Mouse (Mus musculus) kidney, postnatal 0 days (tissue): ENCODE results near the gene Map3k3. TPM values are rescaled to one million over a fixed set of nuclear protein-coding genes. Genes with fewer than 3 reads are reported as not detected.
A peak's percentile ranks its signal among the peaks of the same experiment; 100 is the strongest.
"Not testable (repeated sequence)": the region's sequence is repeated elsewhere in the genome, so short reads cannot be mapped to it uniquely, and the experiment has no call there.

ENCODE experiments used
- ATAC-seq: fragments of 200-750 bp; cut with Nextera tagmentation; replicated peaks from 2 replicates; pipeline ENCODE4 v1.8.0; 2017; ENCODE audit warnings: low read depth, moderate number of reproducible peaks, moderate TSS enrichment, moderate library complexity; ENCODE audit not compliant: low FRiP score
- DNase-seq: peaks from one replicate; pipeline ENCODE4 v3.0.0-alpha.2; 2016; ENCODE audit warnings: low spot score
- H3K27ac ChIP-seq: fragments of 300-500 bp; sonication (generic); 2 replicates; pipeline ENCODE4 v1.5.1; 2014; ENCODE audit warnings: mild to moderate bottlenecking
- H3K27me3 ChIP-seq: fragments of 300-500 bp; sonication (generic); 2 replicates; pipeline ENCODE4 v1.6.1; 2014; ENCODE audit warnings: low read length, mixed read lengths; ENCODE audit not compliant: insufficient read depth
- H3K36me3 ChIP-seq: fragments of 300-500 bp; sonication (generic); 2 replicates; pipeline ENCODE4 v1.6.1; 2014; ENCODE audit warnings: low read length, mixed read lengths; ENCODE audit not compliant: insufficient read depth
- H3K4me1 ChIP-seq: fragments of 300-500 bp; sonication (generic); replicated peaks from 2 replicates; pipeline ENCODE4 v1.6.1; 2014; ENCODE audit warnings: antibody characterized with exemption, low read length, mixed read lengths; ENCODE audit not compliant: insufficient read depth
- H3K4me2 ChIP-seq: fragments of 300-500 bp; sonication (generic); 2 replicates; pipeline ENCODE4 v1.6.1; 2014; ENCODE audit warnings: mild to moderate bottlenecking, low read length, moderate library complexity, mixed read lengths
- H3K4me3 ChIP-seq: fragments of 300-500 bp; sonication (generic); replicated peaks from 2 replicates; pipeline ENCODE4 v1.5.1; 2014; ENCODE audit warnings: low read depth, low read length
- H3K9ac ChIP-seq: fragments of 300-500 bp; sonication (generic); 2 replicates; pipeline ENCODE4 v1.6.1; 2014; ENCODE audit warnings: low read depth, low read length
- H3K9me3 ChIP-seq: fragments of 300-500 bp; sonication (generic); replicated peaks from 2 replicates; pipeline ENCODE4 v1.6.1; 2016; ENCODE audit warnings: low read length, inconsistent platforms, mixed read lengths
- CTCF ChIP-seq: IDR thresholded peaks from 2 replicates; pipeline ENCODE4 v1.5.1; 2016; ENCODE audit warnings: antibody characterized with exemption, low read depth, mild to moderate bottlenecking, moderate library complexity
- WGBS: fragments of 180-500 bp; shearing (Covaris S2); extraction: QIAGEN DNeasy Blood & Tissue Kit; methylation state at CpG from one replicate; pipeline ENCODE4 v1.1.7; 2014; 5-methylcytosine and 5-hydroxymethylcytosine counted together
- polyA plus RNA-seq: library from polyadenylated mRNA; unstranded; fragments of >200 nt; fragmentation: Nextera tagmentation; extraction: Ambion mirVana; gene quantifications from 2 replicates; pipeline ENCODE4 v1.2.1, GENCODE M21; 2015

The Map3k3 gene
- polyA plus RNA-seq, 1 experiment from 2014 or later = 20.5 TPM

- no peak; the same call in 1 of the 2 replicates for TF ChIP-seq CTCF
- Histone ChIP-seq H3K9me3 (no peaks in the 10 kb centered on the region), H3K4me3 (peak overlapping the region; percentile 66), H3K27ac (peak overlapping the region; percentile 90), H3K4me1 (no peaks in the 10 kb centered on the region; the same call in 1 of the 2 replicates), H3K36me3 (0 out of 2 replicates have a peak, but pooled peaks cover 10% of the 10 kb centered on the region), H3K4me2 (peak overlapping the region; percentile 80), H3K27me3 (no peaks in the 10 kb centered on the region), H3K9ac (peak overlapping the region; percentile 70)
- peak; percentile 95 for ATAC-seq
- under 1% methylated on average over 43 of the region's 44 CpGs for WGBS
- DNase-seq = peak; percentile 99
These were observed 109.2 kb downstream of the Map3k3 start for GRCm38 (mm10) chr11:106193371-106194154.

GRCm38 (mm10) chr11:106194155-106194541 is 109.7 kb downstream of the Map3k3 start:
- Histone ChIP-seq H3K27ac (peak overlapping the region; percentile 88), H3K4me2 (peak overlapping the region; percentile 80), H3K4me3 (peak overlapping the region; percentile 66), H3K9ac (peak overlapping the region; percentile 49), H3K9me3 (no peaks in the 10 kb centered on the region), H3K36me3 (0 out of 2 replicates have a peak, but pooled peaks cover 10% of the 10 kb centered on the region), H3K4me1 (no peaks in the 10 kb centered on the region; the same call in 1 of the 2 replicates), H3K27me3 (no peaks in the 10 kb centered on the region)
- no peak for TF ChIP-seq CTCF
- no peak for ATAC-seq
- no peak for DNase-seq
- WGBS = 24% methylated on average over 3 of the region's 3 CpGs

DNA sequence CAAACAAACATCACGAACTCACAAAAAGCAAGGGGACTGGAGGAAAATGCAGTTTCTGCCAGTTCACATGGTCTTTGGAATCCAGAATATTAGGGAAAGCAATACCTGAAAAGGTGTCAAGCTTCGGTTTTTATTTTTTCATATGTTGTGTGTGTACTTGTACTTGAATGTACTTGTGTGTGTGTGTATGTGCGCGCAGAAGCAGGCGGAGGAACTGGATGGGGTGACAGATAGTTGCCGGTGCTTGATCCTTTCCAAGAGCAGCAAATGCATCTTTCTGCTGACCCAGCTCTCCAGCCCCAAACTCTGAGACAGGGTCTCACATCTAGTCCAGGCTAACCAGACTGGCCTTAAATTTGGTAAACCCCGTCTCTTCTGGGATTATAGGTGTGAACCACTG is 110.5 kb downstream of the Map3k3 start:
- no peak overlapping the region for H3K9ac ChIP-seq
- WGBS = 94% methylated on average over 7 of the region's 7 CpGs
- H3K9me3 ChIP-seq = no peaks in the 10 kb centered on the region
- no peaks in the 10 kb centered on the region; the same call in 1 of the 2 replicates for H3K4me1 ChIP-seq
- no peak for ATAC-seq
- no peak overlapping the region for H3K4me2 ChIP-seq
- no peak for DNase-seq
- no peaks in the 10 kb centered on the region for H3K27me3 ChIP-seq
- no peak overlapping the region for H3K27ac ChIP-seq
- H3K4me3 ChIP-seq = no peak overlapping the region
- TF ChIP-seq CTCF = no peak
- 0 out of 2 replicates have a peak, but pooled peaks cover 10% of the 10 kb centered on the region for H3K36me3 ChIP-seq

GRCm38 (mm10) chr11:106195341-106195740 is 110.9 kb downstream of the Map3k3 start:
- H3K9ac ChIP-seq = no peak overlapping the region
- 0 out of 2 replicates have a peak, but pooled peaks cover 12% of the 10 kb centered on the region for H3K36me3 ChIP-seq
- H3K27ac ChIP-seq = no peak overlapping the region
- H3K9me3 ChIP-seq = no peaks in the 10 kb centered on the region
- no peak overlapping the region for H3K4me2 ChIP-seq
- H3K4me1 ChIP-seq = no peaks in the 10 kb centered on the region; the same call in 1 of the 2 replicates
- DNase-seq (no peak), ATAC-seq (no peak)
- no peaks in the 10 kb centered on the region for H3K27me3 ChIP-seq
- no peak for TF ChIP-seq CTCF
- no peak overlapping the region for H3K4me3 ChIP-seq

DNA sequence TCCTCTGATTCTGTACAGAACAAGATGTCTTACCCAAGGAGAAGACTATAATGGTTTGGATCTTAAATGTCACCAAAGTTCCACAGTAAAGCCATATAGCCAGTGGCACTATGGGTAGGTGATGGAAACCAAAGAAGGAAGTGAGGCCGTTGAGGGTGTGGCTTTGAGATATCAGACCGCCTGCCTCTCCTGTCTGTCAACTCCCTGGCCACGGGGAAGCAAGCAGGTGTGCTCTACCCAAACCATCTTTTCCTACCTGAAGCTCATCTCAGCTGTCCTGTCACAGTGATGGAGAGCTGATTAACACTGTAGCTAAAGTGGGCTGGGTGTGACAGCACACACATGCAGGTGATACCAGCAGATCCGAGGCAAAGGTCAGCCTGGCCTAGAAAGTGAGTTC is 113.9 kb downstream of the Map3k3 start:
- no peak overlapping the region for H3K27ac ChIP-seq
- H3K4me2 ChIP-seq = no peak overlapping the region
- no peak overlapping the region for H3K9ac ChIP-seq
- ATAC-seq (no peak), DNase-seq (no peak)
- TF ChIP-seq CTCF = no peak
- H3K9me3 ChIP-seq = no peaks in the 10 kb centered on the region
- no peaks in the 10 kb centered on the region; the same call in 1 of the 2 replicates for H3K4me1 ChIP-seq
- H3K36me3 ChIP-seq = peaks cover 21% of the 10 kb centered on the region; the same call in 1 of the 2 replicates
- no peak overlapping the region for H3K4me3 ChIP-seq
- H3K27me3 ChIP-seq = no peaks in the 10 kb centered on the region
- 92% methylated on average over 4 of the region's 4 CpGs for WGBS

GRCm38 (mm10) chr11:106199997-106200396 is 115.6 kb downstream of the Map3k3 start:
- WGBS = 91% methylated on average over 7 of the region's 7 CpGs
- not testable (repeated sequence) for H3K27me3 ChIP-seq, H3K4me2 ChIP-seq, H3K9ac ChIP-seq, H3K9me3 ChIP-seq, H3K27ac ChIP-seq, ATAC-seq, H3K4me3 ChIP-seq, H3K4me1 ChIP-seq, DNase-seq
- peaks cover 33% of the 10 kb centered on the region for H3K36me3 ChIP-seq
